Mouse (Mus musculus) Patski (cell line): ENCODE data around the gene Ly6g5b. TPM values are rescaled to one million over a fixed set of nuclear protein-coding genes. Genes with fewer than 3 reads are reported as not detected.

Experiments
- ATAC-seq: fragments of 100-300 bp; one replicate; pipeline ENCODE4 v1.8.0; 2021
- CTCF ChIA-PET: fragments of 350-600 bp; sonication (Branson Sonifier 250); formaldehyde crosslinking; loops from one replicate; lab custom pipeline; 2022; ENCODE audit warnings: inconsistent platforms; lab: Charles Lee
- POLR2A ChIA-PET: fragments of 350-600 bp; sonication (Branson Sonifier 250); formaldehyde crosslinking; loops from one replicate; lab custom pipeline; 2022; ENCODE audit warnings: antibody characterized with exemption, inconsistent platforms; lab: Charles Lee
- DNase-seq: peaks from one replicate; pipeline ENCODE4 v3.0.0-alpha.2; 2011; ENCODE audit warnings: low read depth, low spot score
- H3K27me3 ChIP-seq: fragments of 371-371 bp; one replicate; pipeline ENCODE4 v1.5.1; 2021
- CTCF ChIP-seq: fragments of 100-300 bp; IDR thresholded peaks from one replicate; pipeline ENCODE4 v1.5.1; 2021
- in situ Hi-C: fragments of 300-500 bp; cut with MboI; formaldehyde crosslinking; loops from 3 replicates; pipeline ENCODE4 v1.11.1; 2018; ENCODE audit warnings: low pct_unique_long_range_greater_than_20kb, mixed read lengths
- polyA plus RNA-seq: library from polyadenylated mRNA; unstranded; gene quantifications from one replicate; pipeline ENCODE4 v1.2.3, GENCODE M21; 2021

Ly6g5b gene
- polyA plus RNA-seq, 1 experiment from 2014 or later, result 0.27 TPM

GRCm38 (mm10) chr17:35076507-35077176 lies 38.6 kb downstream of the Ly6g5b start, which contains the start of gene Ly6g6e:
TSS of gene Ly6g6e (plus strand) at chr17:35076902.
- POLR2A ChIA-PET, result no interaction called here
- H3K27me3 ChIP-seq, result no peaks in the 10 kb centered on the region
- no peak for ATAC-seq
- CTCF ChIA-PET, result interaction anchor here (1.7 to 1.8 kb wide), 2 partner anchors 12 to 56 kb away, joined by 4 read pairs; no protein-coding TSS in a partner anchor
- TF ChIP-seq CTCF, result no peak
- DNase-seq, result no peak
- in situ Hi-C loops, result no loop called here

GRCm38 (mm10) chr17:35074097-35074496 lies 41.1 kb downstream of the Ly6g5b start:
- ChIA-PET CTCF (no interaction called here), POLR2A (no interaction called here)
- in situ Hi-C loops, result no loop called here
- H3K27me3 ChIP-seq, result no peaks in the 10 kb centered on the region
- DNase-seq, result no peak
- no peak for TF ChIP-seq CTCF
- no peak for ATAC-seq

- in situ Hi-C loops, result no loop called here
- no peaks in the 10 kb centered on the region for H3K27me3 ChIP-seq
- no peak for TF ChIP-seq CTCF
- no peak for ATAC-seq
- no peak for DNase-seq
- CTCF ChIA-PET, result no interaction called here
- POLR2A ChIA-PET, result interaction anchor here (1.7 kb wide), 1 partner anchor 19 kb away, joined by 4 read pairs; no protein-coding TSS in a partner anchor
Measured at GRCm38 (mm10) chr17:35071454-35071853, 43.8 kb downstream of the Ly6g5b start.

- CTCF ChIA-PET, result no interaction called here
Measured at GRCm38 (mm10) chr17:35070556-35071229, 44.5 kb downstream of the Ly6g5b start.

GRCm38 (mm10) chr17:35068213-35068914 lies 46.9 kb downstream of the Ly6g5b start:
- ATAC-seq (no peak), DNase-seq (no peak)
- TF ChIP-seq CTCF, result no peak
- POLR2A ChIA-PET, result no interaction called here
- CTCF ChIA-PET, result no interaction called here
- no peaks in the 10 kb centered on the region for H3K27me3 ChIP-seq
- in situ Hi-C loops, result no loop called here

More at GRCm38 (mm10) chr17:35070556-35071229, 44.5 kb downstream of the Ly6g5b start:
- no peak for TF ChIP-seq CTCF
- ATAC-seq (no peak), DNase-seq (no peak)
- POLR2A ChIA-PET, result interaction anchor here (0.7 to 1.7 kb wide), 2 partner anchors 19 to 103 kb away, joined by 4 read pairs; no protein-coding TSS in a partner anchor
- H3K27me3 ChIP-seq, result no peaks in the 10 kb centered on the region
- in situ Hi-C loops, result no loop called here

- ChIA-PET CTCF (no interaction called here), POLR2A (interaction anchor here (0.6 kb wide), 1 partner anchor 23 kb away, joined by 3 read pairs; the partner anchor contains the start of gene Abhd16a)
- no peak for TF ChIP-seq CTCF
- ATAC-seq, result no peak
- no peaks in the 10 kb centered on the region for H3K27me3 ChIP-seq
- DNase-seq, result no peak
- in situ Hi-C loops, result no loop called here
Measured at GRCm38 (mm10) chr17:35066084-35066483, 49.1 kb downstream of the Ly6g5b start, which contains the start of gene Mpig6b. TSS of gene Mpig6b (minus strand) at chr17:35066184.

- no peak for TF ChIP-seq CTCF
- in situ Hi-C loops, result loop anchor here (5.0 kb wide), 1 partner anchor 43 kb away; no protein-coding TSS in a partner anchor
- ATAC-seq (no peak), DNase-seq (no peak)
- no peaks in the 10 kb centered on the region for H3K27me3 ChIP-seq
- POLR2A ChIA-PET, result no interaction called here
- CTCF ChIA-PET, result interaction anchor here (1.4 kb wide), 1 partner anchor 11 kb away, joined by 4 read pairs; the partner anchor contains the start of gene Ly6g6e
Measured at GRCm38 (mm10) chr17:35064951-35065947, 50.0 kb downstream of the Ly6g5b start, which contains the start of gene Ly6g6c. TSS of gene Ly6g6c (plus strand) at chr17:35065388.

- POLR2A ChIA-PET, result interaction anchor here (1.1 kb wide), 1 partner anchor 16 kb away, joined by 5 read pairs; no protein-coding TSS in a partner anchor
- no peak for TF ChIP-seq CTCF
- DNase-seq, result no peak
- no peak for ATAC-seq
- CTCF ChIA-PET, result interaction anchor here (1.4 to 1.5 kb wide), 2 partner anchors 12 to 42 kb away, joined by 3 to 4 read pairs; partner anchors contain the start of gene Ly6g6e
- H3K27me3 ChIP-seq, result no peaks in the 10 kb centered on the region
- in situ Hi-C loops, result loop anchor here (5.0 kb wide), 1 partner anchor 42 kb away; no protein-coding TSS in a partner anchor
Measured at GRCm38 (mm10) chr17:35064378-35064877, 50.8 kb downstream of the Ly6g5b start.

Other genes starting within 250 kb of the Ly6g5b start
- 33.5 TPM for gene Zbtb12, start 235.9 kb downstream of the Ly6g5b start, polyA plus RNA-seq
- not detected for gene Gm20547, start 233.4 kb downstream of the Ly6g5b start, polyA plus RNA-seq
- 0.65 TPM for gene C2, start 217.2 kb downstream of the Ly6g5b start, polyA plus RNA-seq
- gene Ehmt2, start 217.0 kb downstream of the Ly6g5b start, polyA plus RNA-seq, result 200 TPM
- 0.37 TPM for gene Slc44a4, start 201.0 kb downstream of the Ly6g5b start, polyA plus RNA-seq
- gene Neu1, start 184.2 kb downstream of the Ly6g5b start, polyA plus RNA-seq, result 75.4 TPM
- 47.3 TPM for gene Hspa1b, start 156.2 kb downstream of the Ly6g5b start, polyA plus RNA-seq
- 1.2 TPM for gene Gm20481, start 145.5 kb downstream of the Ly6g5b start, polyA plus RNA-seq
- 9.2 TPM for gene Hspa1a, start 143.3 kb downstream of the Ly6g5b start, polyA plus RNA-seq
- gene Hspa1l, start 142.7 kb downstream of the Ly6g5b start, polyA plus RNA-seq, result 1.9 TPM
- 64.4 TPM for gene Lsm2, start 133.6 kb downstream of the Ly6g5b start, polyA plus RNA-seq
- gene Vars, start 114.4 kb downstream of the Ly6g5b start, polyA plus RNA-seq, result 123 TPM
- 1.2 TPM for gene Vwa7, start 98.8 kb downstream of the Ly6g5b start, polyA plus RNA-seq
- gene Sapcd1, start 87.4 kb downstream of the Ly6g5b start, polyA plus RNA-seq, result 0.64 TPM
- 2.9 TPM for gene Msh5, start 68.7 kb downstream of the Ly6g5b start, polyA plus RNA-seq
- 671 TPM for gene Clic1, start 65.5 kb downstream of the Ly6g5b start, polyA plus RNA-seq
- 198 TPM for gene Ddah2, start 56.4 kb downstream of the Ly6g5b start, polyA plus RNA-seq
- not detected for gene Ly6g6c, start 50.0 kb downstream of the Ly6g5b start, polyA plus RNA-seq
- gene Mpig6b, start 49.2 kb downstream of the Ly6g5b start, polyA plus RNA-seq, result not detected
- gene Ly6g6e, start 38.5 kb downstream of the Ly6g5b start, polyA plus RNA-seq, result not detected
- gene Ly6g6d, start 37.4 kb downstream of the Ly6g5b start, polyA plus RNA-seq, result 0.19 TPM
- not detected for gene Ly6g6f, start 29.8 kb downstream of the Ly6g5b start, polyA plus RNA-seq
- 77.3 TPM for gene Abhd16a, start 26.2 kb downstream of the Ly6g5b start, polyA plus RNA-seq
- gene Ly6g5c, start 7.1 kb downstream of the Ly6g5b start, polyA plus RNA-seq, result not detected
- 28.4 TPM for gene Gpank1, start 6.0 kb upstream of the Ly6g5b start, polyA plus RNA-seq
- 254 TPM for gene Csnk2b, start 6.6 kb upstream of the Ly6g5b start, polyA plus RNA-seq
- gene D17H6S53E, start 10.9 kb upstream of the Ly6g5b start, polyA plus RNA-seq, result 29.3 TPM
- gene Apom, start 16.6 kb upstream of the Ly6g5b start, polyA plus RNA-seq, result 0.15 TPM
- 283 TPM for gene Bag6, start 19.8 kb upstream of the Ly6g5b start, polyA plus RNA-seq
- gene Prrc2a, start 49.5 kb upstream of the Ly6g5b start, polyA plus RNA-seq, result 300 TPM
- gene Aif1, start 60.6 kb upstream of the Ly6g5b start, polyA plus RNA-seq, result 0.14 TPM
- not detected for gene Lst1, start 73.0 kb upstream of the Ly6g5b start, polyA plus RNA-seq
- gene Ltb, start 79.0 kb upstream of the Ly6g5b start, polyA plus RNA-seq, result not detected
- not detected for gene Tnf, start 86.6 kb upstream of the Ly6g5b start, polyA plus RNA-seq
- gene Lta, start 89.9 kb upstream of the Ly6g5b start, polyA plus RNA-seq, result 0.14 TPM
- gene Gm16181, start 105.4 kb upstream of the Ly6g5b start, polyA plus RNA-seq, result 0.54 TPM
- 3.7 TPM for gene Atp6v1g2, start 118.2 kb upstream of the Ly6g5b start, polyA plus RNA-seq
- 32.8 TPM for gene Nfkbil1, start 120.4 kb upstream of the Ly6g5b start, polyA plus RNA-seq
- 321 TPM for gene Ddx39b, start 126.3 kb upstream of the Ly6g5b start, polyA plus RNA-seq
- 112 TPM for gene H2-D1, start 147.3 kb upstream of the Ly6g5b start, polyA plus RNA-seq
- gene H2-Q1, start 205.0 kb upstream of the Ly6g5b start, polyA plus RNA-seq, result 1.1 TPM
- not detected for gene H2-Q2, start 226.8 kb upstream of the Ly6g5b start, polyA plus RNA-seq